Mouse (Mus musculus) right cerebral cortex, adult 2 months (tissue): ENCODE measurements around the gene Mpdz.

ENCODE experiments used
- DNase-seq, 2 experiments: peaks; one replicate each; pipeline ENCODE4 v3.0.0; 2021 to 2022; ENCODE audit warnings: low spot score in 2 of 2

Mpdz gene

GRCm38 (mm10) chr4:81392869-81393268 is 49.7 kb downstream of the Mpdz start:
- DNase-seq, result no peak

GRCm38 (mm10) chr4:81389263-81389662 is 53.4 kb downstream of the Mpdz start:
- DNase-seq, result no peak

- DNase-seq, result no peak
Observed at GRCm38 (mm10) chr4:81387644-81388043, 55.0 kb downstream of the Mpdz start.

GRCm38 (mm10) chr4:81372355-81372754 is 70.3 kb downstream of the Mpdz start:
- no peak for DNase-seq

- DNase-seq, result no peak
Observed at GRCm38 (mm10) chr4:81351368-81351767, 91.2 kb downstream of the Mpdz start.

- no peak for DNase-seq
Observed at GRCm38 (mm10) chr4:81348646-81349045, 94.0 kb downstream of the Mpdz start.

- DNase-seq, result no peak
Observed at GRCm38 (mm10) chr4:81345141-81345540, 97.5 kb downstream of the Mpdz start.

GRCm38 (mm10) chr4:81333628-81333991 is 109.0 kb downstream of the Mpdz start:
- DNase-seq, result no peak

GRCm38 (mm10) chr4:81332901-81333627 is 109.6 kb downstream of the Mpdz start:
- DNase-seq, result peak; percentile 70 to 74

GRCm38 (mm10) chr4:81332439-81332841 is 110.2 kb downstream of the Mpdz start:
- no peak for DNase-seq

GRCm38 (mm10) chr4:81327694-81328093 is 114.9 kb downstream of the Mpdz start:
- no peak for DNase-seq

GRCm38 (mm10) chr4:81323853-81324252 is 118.8 kb downstream of the Mpdz start:
- DNase-seq, result no peak

- DNase-seq, result no peak
Observed at GRCm38 (mm10) chr4:81322232-81322631, 120.4 kb downstream of the Mpdz start.

- DNase-seq, result no peak
Observed at GRCm38 (mm10) chr4:81314618-81315017, 128.0 kb downstream of the Mpdz start.

- no peak for DNase-seq
Observed at GRCm38 (mm10) chr4:81313246-81313645, 129.4 kb downstream of the Mpdz start.

GRCm38 (mm10) chr4:81310168-81310474 is 132.5 kb downstream of the Mpdz start:
- no peak for DNase-seq

- no peak for DNase-seq
Observed at GRCm38 (mm10) chr4:81309473-81310167, 133.0 kb downstream of the Mpdz start.

- DNase-seq, result no peak
Observed at GRCm38 (mm10) chr4:81307596-81308265, 134.9 kb downstream of the Mpdz start.

GRCm38 (mm10) chr4:81302056-81302455 is 140.6 kb downstream of the Mpdz start:
- no peak for DNase-seq

- no peak for DNase-seq
Observed at GRCm38 (mm10) chr4:81298384-81298783, 144.2 kb downstream of the Mpdz start.

- DNase-seq, result no peak
Observed at GRCm38 (mm10) chr4:81293309-81293708, 149.3 kb downstream of the Mpdz start.

GRCm38 (mm10) chr4:81285564-81285963 is 157.1 kb downstream of the Mpdz start:
- no peak for DNase-seq

GRCm38 (mm10) chr4:81283611-81284010 is 159.0 kb downstream of the Mpdz start:
- no peak for DNase-seq
